Mouse (Mus musculus) midbrain, postnatal 0 days (tissue): ENCODE measurements around the gene Tada2b. TPM values are rescaled to one million over a fixed set of nuclear protein-coding genes. Genes with fewer than 3 reads are reported as not detected.

Experiments
- ATAC-seq: fragments of 200-750 bp; cut with Nextera tagmentation; 2 replicates; pipeline ENCODE4 v1.8.0; 2017; ENCODE audit warnings: moderate number of reproducible peaks, mild to moderate bottlenecking, moderate TSS enrichment, moderate library complexity; ENCODE audit not compliant: low FRiP score
- DNase-seq: peaks from one replicate; pipeline ENCODE4 v3.0.0-alpha.2; 2015; ENCODE audit warnings: low spot score
- H3K27ac ChIP-seq: fragments of 300-500 bp; sonication (generic); 2 replicates; pipeline ENCODE4 v1.5.1; 2014; ENCODE audit warnings: low read depth, mild to moderate bottlenecking, low read length, mixed read lengths
- H3K27me3 ChIP-seq: fragments of 300-500 bp; sonication (generic); 2 replicates; pipeline ENCODE4 v1.6.1; 2014; ENCODE audit warnings: low read length, control low read depth, mixed read lengths; ENCODE audit not compliant: insufficient read depth
- H3K36me3 ChIP-seq: fragments of 300-500 bp; sonication (generic); 2 replicates; pipeline ENCODE4 v1.6.1; 2014; ENCODE audit warnings: low read length, control low read depth, mixed read lengths; ENCODE audit not compliant: insufficient read depth
- H3K4me1 ChIP-seq: fragments of 300-500 bp; sonication (generic); 2 replicates; pipeline ENCODE4 v1.6.1; 2014; ENCODE audit warnings: mild to moderate bottlenecking, control low read depth, antibody characterized with exemption, low read length, mixed read lengths; ENCODE audit not compliant: insufficient read depth
- H3K4me2 ChIP-seq: fragments of 300-500 bp; sonication (generic); 2 replicates; pipeline ENCODE4 v1.6.1; 2014; ENCODE audit warnings: low read depth, mild to moderate bottlenecking, low read length, mixed read lengths; ENCODE audit not compliant: poor library complexity, severe bottlenecking
- H3K4me3 ChIP-seq: fragments of 300-500 bp; sonication (generic); 2 replicates; pipeline ENCODE4 v1.5.1; 2014; ENCODE audit warnings: low read depth, mild to moderate bottlenecking, low read length, moderate library complexity
- H3K9ac ChIP-seq: fragments of 300-500 bp; sonication (generic); replicated peaks from 2 replicates; pipeline ENCODE4 v1.6.1; 2014; ENCODE audit warnings: mild to moderate bottlenecking, low read length, moderate library complexity, mixed read lengths; ENCODE audit not compliant: poor library complexity, severe bottlenecking
- H3K9me3 ChIP-seq: fragments of 300-500 bp; sonication (generic); 2 replicates; pipeline ENCODE4 v1.6.1; 2016; ENCODE audit warnings: low read length, control low read depth
- CTCF ChIP-seq: IDR thresholded peaks from 2 replicates; pipeline ENCODE4 v1.5.1; 2016; ENCODE audit warnings: antibody characterized with exemption, mild to moderate bottlenecking
- WGBS: fragments of 180-500 bp; shearing (Covaris S2); extraction: QIAGEN DNeasy Blood & Tissue Kit; methylation state at CpG from one replicate; pipeline ENCODE4 v1.1.7; 2014; 5-methylcytosine and 5-hydroxymethylcytosine counted together
- polyA plus RNA-seq: library from polyadenylated mRNA; unstranded; fragments of >200 nt; fragmentation: Nextera tagmentation; extraction: Ambion mirVana; gene quantifications from 2 replicates; pipeline ENCODE4 v1.2.1, GENCODE M21; 2015
- total RNA-seq: library from RNA; depleted of rRNA; stranded (reverse); fragments of >200 nt; gene quantifications from 2 replicates; pipeline ENCODE4 v1.2.3, GENCODE M21; 2014

The Tada2b gene
- total and polyA plus RNA-seq, 2 experiments from 2014 or later, result 3.5 to 26.9 TPM

GRCm38 (mm10) chr5:36515126-36515525 lies 31.0 kb upstream of the Tada2b start:
- Histone ChIP-seq H3K4me2 (no peak overlapping the region), H3K27me3 (no peaks in the 10 kb centered on the region), H3K9me3 (no peaks in the 10 kb centered on the region), H3K27ac (no peak overlapping the region), H3K4me1 (no peaks in the 10 kb centered on the region), H3K36me3 (peaks cover 78% of the 10 kb centered on the region), H3K4me3 (no peak overlapping the region), H3K9ac (no peak overlapping the region)
- DNase-seq, result no peak
- ATAC-seq, result no peak
- WGBS, result 93% methylated on average over 1 of the region's 1 CpGs
- no peak for TF ChIP-seq CTCF

GRCm38 (mm10) chr5:36510956-36511355 lies 26.9 kb upstream of the Tada2b start:
- H3K4me3 ChIP-seq, result no peak overlapping the region
- no peak for TF ChIP-seq CTCF
- no peak overlapping the region for H3K27ac ChIP-seq
- 100% methylated on average over 2 of the region's 2 CpGs for WGBS
- peaks cover 53% of the 10 kb centered on the region for H3K36me3 ChIP-seq
- no peak for ATAC-seq
- no peak overlapping the region for H3K9ac ChIP-seq
- H3K4me2 ChIP-seq, result no peak overlapping the region
- no peak for DNase-seq
- H3K4me1 ChIP-seq, result no peaks in the 10 kb centered on the region
- H3K9me3 ChIP-seq, result no peaks in the 10 kb centered on the region
- no peaks in the 10 kb centered on the region for H3K27me3 ChIP-seq

DNA sequence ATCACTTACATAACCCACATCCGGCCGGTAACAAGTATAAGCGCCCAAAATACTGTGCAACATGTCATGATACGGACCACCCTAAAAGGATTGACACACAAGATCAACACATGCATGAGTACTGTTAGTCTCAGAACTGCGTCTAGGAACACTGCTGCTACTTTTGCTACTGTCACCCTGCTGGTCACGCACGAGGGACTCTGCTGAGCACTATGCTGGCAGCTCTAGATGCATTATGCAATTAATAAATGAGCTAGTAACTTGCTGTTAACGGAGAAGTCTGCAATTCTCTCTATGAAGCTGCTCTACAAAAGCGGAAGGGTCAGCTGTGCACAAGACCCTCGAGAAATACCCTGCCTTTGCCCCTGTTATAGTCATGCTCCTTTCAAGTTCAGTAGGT lies 24.3 kb upstream of the Tada2b start:
- Histone ChIP-seq H3K9ac (no peak overlapping the region), H3K9me3 (no peaks in the 10 kb centered on the region), H3K4me2 (no peak overlapping the region), H3K4me3 (no peak overlapping the region), H3K4me1 (no peaks in the 10 kb centered on the region), H3K36me3 (peaks cover 70% of the 10 kb centered on the region), H3K27me3 (no peaks in the 10 kb centered on the region), H3K27ac (no peak overlapping the region)
- no peak for TF ChIP-seq CTCF
- WGBS, result 93% methylated on average over 10 of the region's 10 CpGs
- ATAC-seq, result no peak
- DNase-seq, result no peak

DNA sequence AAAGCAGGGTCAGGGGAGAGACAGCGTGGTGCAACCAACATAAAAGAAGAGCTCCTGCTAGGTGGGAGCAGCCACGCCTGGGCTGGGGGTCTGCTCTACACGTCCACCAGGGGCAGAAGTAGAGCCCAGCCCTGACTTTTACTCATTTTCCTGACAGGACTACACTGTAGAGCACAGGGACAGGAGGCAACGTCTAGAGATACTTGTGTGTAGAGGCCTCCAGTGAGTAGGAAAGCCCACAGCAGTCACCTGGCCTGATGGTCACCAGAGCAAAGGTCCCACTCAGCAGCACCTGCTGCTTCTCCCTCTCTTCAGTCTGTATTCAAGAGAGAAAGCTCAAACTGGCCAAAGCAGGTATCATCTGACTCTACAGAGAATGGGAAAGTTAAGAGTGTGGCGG lies 21.6 kb upstream of the Tada2b start:
- H3K36me3 ChIP-seq, result peaks cover 63% of the 10 kb centered on the region
- 72% methylated on average over 5 of the region's 5 CpGs for WGBS
- ATAC-seq (no peak), DNase-seq (no peak)
- H3K4me3 ChIP-seq, result no peak overlapping the region
- H3K27me3 ChIP-seq, result no peaks in the 10 kb centered on the region
- no peak overlapping the region for H3K4me2 ChIP-seq
- H3K4me1 ChIP-seq, result no peaks in the 10 kb centered on the region
- TF ChIP-seq CTCF, result no peak
- H3K9ac ChIP-seq, result no peak overlapping the region
- no peaks in the 10 kb centered on the region for H3K9me3 ChIP-seq
- H3K27ac ChIP-seq, result no peak overlapping the region

GRCm38 (mm10) chr5:36505235-36505634 lies 21.1 kb upstream of the Tada2b start:
- peaks cover 59% of the 10 kb centered on the region for H3K36me3 ChIP-seq
- DNase-seq (no peak), ATAC-seq (no peak)
- H3K27ac ChIP-seq, result no peak overlapping the region
- H3K4me2 ChIP-seq, result no peak overlapping the region
- no peak for TF ChIP-seq CTCF
- no peaks in the 10 kb centered on the region for H3K27me3 ChIP-seq
- 86% methylated on average over 7 of the region's 7 CpGs for WGBS
- H3K4me3 ChIP-seq, result no peak overlapping the region
- no peak overlapping the region for H3K9ac ChIP-seq
- H3K9me3 ChIP-seq, result no peaks in the 10 kb centered on the region
- no peaks in the 10 kb centered on the region for H3K4me1 ChIP-seq

DNA sequence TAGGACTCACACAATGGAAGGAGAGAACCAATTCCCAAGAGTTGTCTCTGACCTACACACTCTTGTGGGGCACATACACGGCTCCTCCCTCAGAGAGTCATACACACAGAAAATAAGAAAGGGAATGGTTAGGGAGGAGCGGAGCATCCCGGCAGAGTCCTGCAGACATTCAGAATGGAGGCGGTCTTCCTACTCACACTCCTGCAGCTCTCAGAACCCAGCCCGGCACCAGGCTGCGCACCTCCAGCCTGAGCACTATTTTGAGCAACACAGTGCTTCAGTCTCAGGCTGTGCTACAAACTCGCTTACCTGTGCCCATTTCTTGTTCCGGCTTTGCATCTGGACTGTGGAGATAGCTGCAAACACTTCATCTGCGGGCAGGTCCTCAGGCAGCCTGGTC lies 10.6 kb upstream of the Tada2b start:
- H3K9ac ChIP-seq, result no peak overlapping the region
- WGBS, result 95% methylated on average over 9 of the region's 9 CpGs
- H3K4me3 ChIP-seq, result no peak overlapping the region
- no peak overlapping the region for H3K4me2 ChIP-seq
- DNase-seq (no peak), ATAC-seq (no peak)
- H3K27ac ChIP-seq, result no peak overlapping the region
- peaks cover 60% of the 10 kb centered on the region for H3K36me3 ChIP-seq
- H3K4me1 ChIP-seq, result no peaks in the 10 kb centered on the region
- TF ChIP-seq CTCF, result no peak
- H3K9me3 ChIP-seq, result no peaks in the 10 kb centered on the region
- H3K27me3 ChIP-seq, result no peaks in the 10 kb centered on the region
